Mouse (Mus musculus) limb, embryonic 15.5 days (tissue): ENCODE data around the gene Drg2. TPM values are rescaled to one million over a fixed set of nuclear protein-coding genes. Genes with fewer than 3 reads are reported as not detected.

Experiments used
- ATAC-seq: fragments of 200-750 bp; cut with Nextera tagmentation; 2 replicates; pipeline ENCODE4 v1.8.0; 2017; ENCODE audit warnings: low read depth, moderate TSS enrichment; ENCODE audit not compliant: insufficient number of reproducible peaks, low FRiP score, low TSS enrichment
- H3K27ac ChIP-seq: fragments of 300-500 bp; sonication (generic); 2 replicates; pipeline ENCODE4 v1.5.1; 2015; ENCODE audit warnings: moderate library complexity, mild to moderate bottlenecking, inconsistent platforms
- H3K27me3 ChIP-seq: fragments of 300-500 bp; sonication (generic); 2 replicates; pipeline ENCODE4 v1.6.1; 2015; ENCODE audit warnings: inconsistent platforms
- H3K36me3 ChIP-seq: fragments of 300-500 bp; sonication (generic); 2 replicates; pipeline ENCODE4 v1.6.1; 2015; ENCODE audit warnings: inconsistent platforms
- H3K4me1 ChIP-seq: fragments of 300-500 bp; sonication (generic); 2 replicates; pipeline ENCODE4 v1.6.1; 2015; ENCODE audit warnings: inconsistent platforms
- H3K4me2 ChIP-seq: fragments of 300-500 bp; sonication (generic); 2 replicates; pipeline ENCODE4 v1.6.1; 2015; ENCODE audit warnings: mild to moderate bottlenecking, inconsistent platforms
- H3K4me3 ChIP-seq: fragments of 300-500 bp; sonication (generic); 2 replicates; pipeline ENCODE4 v1.5.1; 2015; ENCODE audit warnings: mild to moderate bottlenecking, inconsistent platforms
- H3K9ac ChIP-seq: fragments of 300-500 bp; sonication (generic); 2 replicates; pipeline ENCODE4 v1.6.1; 2015; ENCODE audit warnings: inconsistent platforms
- H3K9me3 ChIP-seq: fragments of 300-500 bp; sonication (generic); 2 replicates; pipeline ENCODE4 v1.6.1; 2016; ENCODE audit warnings: inconsistent platforms
- WGBS: fragments of 180-500 bp; shearing (Covaris S2); methylation state at CpG from one replicate; pipeline ENCODE4 v1.1.7; 2015; 5-methylcytosine and 5-hydroxymethylcytosine counted together
- polyA plus RNA-seq: library from polyadenylated mRNA; unstranded; fragments of >200 nt; fragmentation: Nextera tagmentation; extraction: Ambion mirVana; gene quantifications from 2 replicates; pipeline ENCODE4 v1.2.1, GENCODE M21; 2015

The Drg2 gene
- polyA plus RNA-seq, 1 experiment from 2014 or later, result 103 TPM

DNA sequence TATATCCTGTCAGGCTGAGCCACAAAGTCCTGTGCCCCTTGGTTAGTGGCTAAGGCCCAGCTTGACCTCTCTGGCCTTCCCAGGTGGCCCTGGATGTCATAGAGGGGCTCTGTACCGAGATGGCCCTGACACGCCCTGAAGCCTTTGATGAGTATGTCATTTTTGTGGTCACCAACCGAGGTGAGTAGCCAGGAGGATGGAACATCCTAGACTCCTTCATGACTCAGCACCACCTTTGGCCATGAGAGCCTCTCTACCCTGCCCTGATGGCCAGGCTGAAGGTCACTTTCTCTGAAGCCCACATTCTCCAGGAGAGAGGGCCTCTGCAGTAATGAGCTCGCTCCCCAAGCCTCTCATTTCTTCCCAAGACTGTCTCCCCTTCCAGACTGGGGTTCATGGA is 63.9 kb downstream of the Drg2 start:
- Histone ChIP-seq H3K27ac (no peak overlapping the region), H3K36me3 (no peaks in the 10 kb centered on the region), H3K9me3 (no peaks in the 10 kb centered on the region), H3K4me3 (no peak overlapping the region), H3K9ac (no peak overlapping the region), H3K4me2 (no peak overlapping the region), H3K27me3 (no peaks in the 10 kb centered on the region), H3K4me1 (no peaks in the 10 kb centered on the region)
- no peak for ATAC-seq
- WGBS, result 76% methylated on average over 4 of the region's 4 CpGs

Other genes with a start within 250 kb of the Drg2 start
- gene Srebf1, start 232.0 kb upstream of the Drg2 start, polyA plus RNA-seq, result 66.5 and 70.3 TPM in 2 replicates
- gene Tom1l2, start 101.7 kb upstream of the Drg2 start, polyA plus RNA-seq, result 33.4 and 33.7 TPM in 2 replicates
- gene Drc3, start 101.3 kb upstream of the Drg2 start, polyA plus RNA-seq, result 1.7 and 1.8 TPM in 2 replicates
- 26.3 and 29.9 TPM in 2 replicates for gene Gid4, start 37.4 kb upstream of the Drg2 start, polyA plus RNA-seq
- 52.4 and 55.4 TPM in 2 replicates for gene Atpaf2, start 36.1 kb upstream of the Drg2 start, polyA plus RNA-seq
- gene Myo15, start 14.7 kb downstream of the Drg2 start, polyA plus RNA-seq, result 0.35 and 0.72 TPM in 2 replicates
- gene Alkbh5, start 81.8 kb downstream of the Drg2 start, polyA plus RNA-seq, result 33.1 and 37.7 TPM in 2 replicates
- 50.1 and 56.9 TPM in 2 replicates for gene Llgl1, start 245.1 kb downstream of the Drg2 start, polyA plus RNA-seq